Mouse (Mus musculus) embryonic facial prominence, embryonic 13.5 days (tissue): ENCODE data around the gene Lrfn3. TPM values are rescaled to one million over a fixed set of nuclear protein-coding genes. Genes with fewer than 3 reads are reported as not detected.

Experiments used
- ATAC-seq: fragments of 200-750 bp; cut with Nextera tagmentation; 2 replicates; pipeline ENCODE4 v1.8.0; 2017; ENCODE audit warnings: low read depth; ENCODE audit not compliant: insufficient number of reproducible peaks, insufficient read depth, low FRiP score, low TSS enrichment
- H3K27ac ChIP-seq: fragments of 300-500 bp; sonication (generic); 2 replicates; pipeline ENCODE4 v1.5.1; 2015; ENCODE audit warnings: moderate library complexity, mild to moderate bottlenecking, inconsistent platforms
- H3K27me3 ChIP-seq: fragments of 300-500 bp; sonication (generic); 2 replicates; pipeline ENCODE4 v1.6.1; 2015; ENCODE audit warnings: mild to moderate bottlenecking, inconsistent platforms
- H3K36me3 ChIP-seq: fragments of 300-500 bp; sonication (generic); 2 replicates; pipeline ENCODE4 v1.6.1; 2015; ENCODE audit warnings: mild to moderate bottlenecking, inconsistent platforms
- H3K4me1 ChIP-seq: fragments of 300-500 bp; sonication (generic); 2 replicates; pipeline ENCODE4 v1.6.1; 2015; ENCODE audit warnings: inconsistent platforms
- H3K4me2 ChIP-seq: fragments of 300-500 bp; sonication (generic); 2 replicates; pipeline ENCODE4 v1.6.1; 2015; ENCODE audit warnings: moderate library complexity, mild to moderate bottlenecking, inconsistent platforms
- H3K4me3 ChIP-seq: fragments of 300-500 bp; sonication (generic); 2 replicates; pipeline ENCODE4 v1.5.1; 2015; ENCODE audit warnings: mild to moderate bottlenecking, inconsistent platforms
- H3K9ac ChIP-seq: fragments of 300-500 bp; sonication (generic); 2 replicates; pipeline ENCODE4 v1.6.1; 2015; ENCODE audit warnings: mild to moderate bottlenecking, inconsistent platforms
- H3K9me3 ChIP-seq: fragments of 300-500 bp; sonication (generic); 2 replicates; pipeline ENCODE4 v1.6.1; 2016; ENCODE audit warnings: inconsistent platforms
- WGBS: fragments of 180-500 bp; shearing (Covaris S2); methylation state at CpG from one replicate; pipeline ENCODE4 v1.1.7; 2015; ENCODE audit warnings: mixed read lengths; 5-methylcytosine and 5-hydroxymethylcytosine counted together
- polyA plus RNA-seq: library from polyadenylated mRNA; unstranded; fragments of >200 nt; fragmentation: Nextera tagmentation; extraction: Ambion mirVana; gene quantifications from 2 replicates; pipeline ENCODE4 v1.2.1, GENCODE M21; 2015

Gene Lrfn3
- 5.8 and 7.5 TPM in 2 replicates for polyA plus RNA-seq

DNA sequence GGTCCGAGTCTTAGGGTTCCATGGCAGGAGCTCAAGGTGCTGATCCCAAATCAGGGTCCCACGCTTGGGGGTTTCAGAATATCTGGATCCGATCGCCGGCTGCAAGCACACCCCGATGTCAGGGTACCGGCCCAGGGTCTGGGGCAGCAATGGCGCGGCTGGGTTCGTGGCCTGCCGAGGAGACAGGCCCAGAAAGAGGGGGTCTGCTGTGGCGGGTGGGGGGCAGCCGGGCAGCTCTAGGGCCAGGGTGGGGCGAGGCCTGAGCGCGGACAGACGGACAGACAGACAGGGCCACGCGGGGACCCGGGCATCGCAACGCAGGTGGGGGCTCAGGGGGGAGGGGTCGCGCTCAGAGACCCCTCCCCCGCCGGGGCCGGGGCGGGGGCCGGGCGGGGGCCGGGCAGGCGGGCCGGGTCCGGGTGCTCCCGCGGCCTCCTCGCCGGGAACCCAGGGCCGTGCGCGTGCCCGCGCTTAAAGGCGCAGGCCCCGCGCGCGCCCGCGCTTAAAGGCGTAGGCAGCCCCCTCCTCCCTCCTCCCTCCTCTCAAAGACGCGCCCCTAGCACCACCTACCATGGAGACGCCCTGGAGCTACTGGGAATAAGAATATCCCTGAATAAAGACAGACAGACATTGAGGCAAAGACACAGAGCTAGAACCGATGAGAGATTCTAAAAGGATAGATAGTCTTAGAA, at the start of gene Lrfn3:
Lrfn3 (minus strand) TSS at position 121 of the 692 bp plus-strand sequence.
- Histone ChIP-seq H3K27me3 (peaks cover 18% of the 10 kb centered on the region), H3K27ac (peak within 1 kb of the TSS; percentile 16; the same call in 1 of the 2 replicates), H3K4me3 (peak within 1 kb of the TSS; percentile 70), H3K36me3 (peaks cover 17% of the 10 kb centered on the region), H3K9me3 (no peaks in the 10 kb centered on the region), H3K9ac (peak within 1 kb of the TSS; percentile 87), H3K4me1 (peaks cover 28% of the 10 kb centered on the region), H3K4me2 (peak within 1 kb of the TSS; percentile 84)
- no peak for ATAC-seq
- WGBS: 1% methylated on average over 37 of the region's 55 CpGs

DNA sequence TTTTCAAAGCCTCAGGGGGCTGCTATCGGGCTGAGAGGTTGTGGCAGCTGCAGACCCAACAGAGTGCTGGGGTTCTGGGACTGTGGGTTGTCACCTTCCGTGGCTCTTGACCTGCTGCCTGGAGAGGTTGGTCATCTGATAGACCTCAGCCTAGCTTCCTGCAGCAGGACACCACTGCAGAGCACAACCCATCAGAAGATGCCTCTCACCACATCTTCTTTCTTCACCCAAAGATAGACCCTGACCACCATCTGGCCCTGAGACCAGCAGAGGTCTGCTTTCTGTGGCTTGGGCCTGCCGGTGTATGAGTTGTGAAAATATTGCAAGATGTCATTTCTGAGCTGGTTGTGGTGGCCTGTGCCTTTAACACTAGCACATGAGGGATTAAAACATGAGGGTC, 48.5 kb upstream of the Lrfn3 start:
- no peak overlapping the region for H3K27ac ChIP-seq
- H3K4me2 ChIP-seq: no peak overlapping the region
- no peak overlapping the region for H3K9ac ChIP-seq
- no peak overlapping the region for H3K4me3 ChIP-seq
- WGBS: 77% methylated on average over 3 of the region's 3 CpGs
- 0 out of 2 replicates have a peak, but pooled peaks cover 6% of the 10 kb centered on the region for H3K27me3 ChIP-seq
- ATAC-seq: no peak
- no peaks in the 10 kb centered on the region for H3K4me1 ChIP-seq
- H3K36me3 ChIP-seq: no peaks in the 10 kb centered on the region
- peaks cover 6% of the 10 kb centered on the region; the same call in 1 of the 2 replicates for H3K9me3 ChIP-seq

DNA sequence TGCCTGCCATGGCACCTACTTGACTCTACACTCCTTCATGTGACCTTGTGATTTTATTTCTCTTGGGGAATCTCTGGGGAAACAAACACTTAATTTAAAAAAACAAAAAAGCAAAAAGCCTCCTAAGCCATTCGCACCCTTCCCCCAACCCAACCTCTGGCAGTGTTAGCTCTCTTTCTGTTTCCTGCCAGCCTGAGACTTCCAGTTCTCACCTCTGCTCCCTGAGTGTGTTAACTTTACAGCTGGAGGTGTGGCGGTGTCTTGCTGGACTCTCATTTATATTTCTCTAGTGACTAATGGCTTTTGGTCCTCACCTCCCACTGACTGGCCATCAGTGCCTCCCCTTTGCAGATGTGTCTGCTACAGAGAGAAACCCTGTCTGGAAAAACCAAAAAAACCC, 47.2 kb upstream of the Lrfn3 start:
- no peak overlapping the region for H3K4me3 ChIP-seq
- H3K9ac ChIP-seq: no peak overlapping the region
- H3K36me3 ChIP-seq: no peaks in the 10 kb centered on the region
- no peaks in the 10 kb centered on the region for H3K4me1 ChIP-seq
- no peak overlapping the region for H3K27ac ChIP-seq
- H3K9me3 ChIP-seq: peaks cover 6% of the 10 kb centered on the region; the same call in 1 of the 2 replicates
- 79% methylated on average over 2 of the region's 2 CpGs for WGBS
- 0 out of 2 replicates have a peak, but pooled peaks cover 6% of the 10 kb centered on the region for H3K27me3 ChIP-seq
- H3K4me2 ChIP-seq: no peak overlapping the region
- ATAC-seq: no peak

DNA sequence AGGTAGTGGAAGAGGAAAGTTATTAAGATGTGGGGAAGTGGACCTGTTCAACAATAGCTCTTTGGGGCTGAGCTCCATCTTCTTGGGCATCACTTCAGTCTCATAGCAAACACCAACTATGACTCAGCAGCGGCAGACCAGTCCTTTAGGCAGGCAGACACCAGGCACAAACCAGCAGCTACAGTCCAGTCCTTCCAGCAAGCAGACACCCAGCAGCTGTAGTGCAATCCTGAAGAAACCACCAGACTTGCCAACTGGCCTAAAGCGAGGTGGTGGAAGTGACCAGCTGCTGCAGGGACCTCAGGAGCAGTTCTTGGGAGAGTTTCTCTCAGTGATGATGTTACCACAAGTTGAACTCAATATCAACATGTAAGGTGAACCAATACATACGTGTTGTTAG, 46.1 kb upstream of the Lrfn3 start:
- no peaks in the 10 kb centered on the region for H3K4me1 ChIP-seq
- no peak overlapping the region for H3K4me3 ChIP-seq
- H3K27me3 ChIP-seq: 0 out of 2 replicates have a peak, but pooled peaks cover 6% of the 10 kb centered on the region
- H3K9me3 ChIP-seq: peaks cover 6% of the 10 kb centered on the region; the same call in 1 of the 2 replicates
- 84% methylated on average over 3 of the region's 3 CpGs for WGBS
- ATAC-seq: no peak
- H3K4me2 ChIP-seq: no peak overlapping the region
- no peak overlapping the region for H3K9ac ChIP-seq
- no peak overlapping the region for H3K27ac ChIP-seq
- no peaks in the 10 kb centered on the region for H3K36me3 ChIP-seq

DNA sequence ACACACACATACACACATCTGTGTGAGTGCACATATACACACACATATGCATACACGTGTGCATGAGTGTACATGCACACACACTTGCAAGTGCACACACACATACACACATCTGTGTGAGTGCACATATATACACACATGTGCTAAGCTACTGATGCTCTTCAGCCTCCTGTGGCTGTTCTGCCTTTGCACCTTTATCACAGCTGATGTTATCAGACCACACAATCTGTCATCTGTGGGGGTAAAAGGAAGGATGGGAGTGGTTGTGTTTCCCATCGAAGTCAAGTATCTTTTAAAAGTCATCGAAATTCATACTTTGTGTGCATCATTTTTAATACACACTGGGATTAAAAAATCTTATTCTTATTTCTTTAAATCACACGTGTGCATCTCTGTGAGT, 39.8 kb upstream of the Lrfn3 start:
- no peaks in the 10 kb centered on the region for H3K27me3 ChIP-seq
- no peak overlapping the region for H3K4me2 ChIP-seq
- H3K4me3 ChIP-seq: no peak overlapping the region
- no peak overlapping the region for H3K27ac ChIP-seq
- no peaks in the 10 kb centered on the region for H3K4me1 ChIP-seq
- WGBS: 69% methylated on average over 4 of the region's 4 CpGs
- no peaks in the 10 kb centered on the region for H3K36me3 ChIP-seq
- no peak for ATAC-seq
- peaks cover 6% of the 10 kb centered on the region; the same call in 1 of the 2 replicates for H3K9me3 ChIP-seq
- no peak overlapping the region for H3K9ac ChIP-seq

DNA sequence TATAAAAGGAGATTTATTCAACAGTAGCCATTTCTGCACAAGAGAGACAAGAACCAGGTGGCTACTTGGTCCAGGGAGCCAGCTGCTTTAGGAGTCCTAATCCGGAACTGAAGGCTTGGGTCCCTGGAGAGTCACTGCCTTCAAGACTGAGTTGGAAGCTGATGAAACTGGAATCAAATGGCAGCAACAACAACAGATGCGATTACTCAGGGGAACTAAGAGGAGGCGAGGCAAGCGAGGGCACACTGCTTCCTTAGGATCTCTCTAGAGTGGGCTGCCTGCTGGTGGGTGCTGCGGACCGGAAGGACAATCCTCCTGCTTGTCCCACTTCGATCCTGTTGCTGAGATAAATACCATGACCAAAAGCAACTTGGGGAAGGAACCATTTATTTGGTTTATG, 37.1 kb upstream of the Lrfn3 start:
- Histone ChIP-seq H3K27me3 (no peaks in the 10 kb centered on the region), H3K4me2 (no peak overlapping the region), H3K4me3 (no peak overlapping the region), H3K9ac (no peak overlapping the region), H3K9me3 (no peaks in the 10 kb centered on the region), H3K27ac (no peak overlapping the region), H3K36me3 (no peaks in the 10 kb centered on the region), H3K4me1 (no peaks in the 10 kb centered on the region)
- WGBS: 41% methylated on average over 7 of the region's 7 CpGs
- no peak for ATAC-seq

DNA sequence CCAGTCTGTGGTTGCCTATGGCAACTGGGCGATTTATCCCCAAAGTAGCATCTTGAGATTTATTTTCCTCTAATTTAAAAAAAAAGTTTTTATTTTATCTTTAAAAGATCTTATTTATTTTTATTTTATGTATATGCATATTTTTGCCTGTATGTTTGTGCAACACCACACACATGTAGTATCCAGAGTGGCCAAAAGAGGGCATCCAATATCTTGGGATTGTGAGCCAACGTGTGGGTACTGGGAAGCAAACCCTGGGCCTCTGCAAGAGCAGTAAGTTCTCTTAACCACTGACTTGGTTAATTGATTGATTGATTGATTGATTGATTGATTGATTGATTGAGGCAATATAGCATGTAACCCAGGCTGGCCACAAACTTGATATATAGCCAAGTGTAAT, 32.3 kb upstream of the Lrfn3 start:
- no peak overlapping the region for H3K4me3 ChIP-seq
- H3K27ac ChIP-seq: no peak overlapping the region
- no peaks in the 10 kb centered on the region for H3K4me1 ChIP-seq
- no peak overlapping the region for H3K4me2 ChIP-seq
- H3K9ac ChIP-seq: no peak overlapping the region
- no peak for ATAC-seq
- H3K27me3 ChIP-seq: no peaks in the 10 kb centered on the region
- 53% methylated on average over 2 of the region's 2 CpGs for WGBS
- no peaks in the 10 kb centered on the region for H3K9me3 ChIP-seq
- no peaks in the 10 kb centered on the region for H3K36me3 ChIP-seq

DNA sequence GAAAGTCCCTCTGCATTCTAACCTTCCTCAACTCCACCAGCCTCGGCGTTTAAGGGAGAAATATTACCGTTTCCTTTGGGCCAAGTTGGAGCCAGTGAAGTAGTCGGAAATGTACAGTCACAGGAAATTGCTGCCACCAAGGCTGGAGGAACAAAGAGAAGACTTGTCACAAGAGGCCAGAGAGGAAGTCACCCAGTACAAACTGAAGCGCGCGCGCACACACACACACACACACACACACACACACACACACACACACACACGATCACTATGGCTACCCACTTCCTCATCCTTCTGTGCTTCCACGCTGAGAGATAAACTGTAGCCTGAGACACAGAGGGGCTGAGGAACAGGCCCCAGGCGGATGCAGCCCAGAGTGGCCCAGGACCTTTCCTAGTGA, 31.8 kb upstream of the Lrfn3 start:
- whole genome bisulfite sequencing: 33% methylated on average over 11 of the region's 11 CpGs
- 0 out of 2 replicates have a peak overlapping the region, but pooled peaks have one; percentile 29 for H3K27ac ChIP-seq
- no peaks in the 10 kb centered on the region for H3K27me3 ChIP-seq
- H3K4me1 ChIP-seq: no peaks in the 10 kb centered on the region
- H3K4me2 ChIP-seq: no peak overlapping the region
- no peaks in the 10 kb centered on the region for H3K9me3 ChIP-seq
- no peak for ATAC-seq
- no peaks in the 10 kb centered on the region for H3K36me3 ChIP-seq
- H3K9ac ChIP-seq: no peak overlapping the region
- H3K4me3 ChIP-seq: no peak overlapping the region

DNA sequence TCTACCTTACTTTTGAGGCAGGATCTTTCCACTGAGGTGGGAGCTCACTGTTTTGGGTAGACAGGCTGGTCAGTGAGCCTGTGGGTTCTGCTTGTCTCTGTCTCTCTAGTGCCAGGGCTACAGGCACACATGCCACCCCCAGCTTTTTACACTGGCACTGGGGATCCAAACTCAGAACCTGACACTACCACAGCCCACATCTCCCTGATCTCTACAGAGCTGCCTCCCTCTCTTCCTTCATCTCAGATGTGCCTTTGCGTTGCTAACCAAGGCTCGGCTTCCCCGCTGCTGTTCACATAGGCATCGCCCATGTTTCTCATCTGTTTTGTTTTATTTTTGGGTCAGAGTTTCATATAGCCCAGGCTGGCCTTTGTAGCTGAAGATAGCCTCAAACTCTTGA, 31.1 kb upstream of the Lrfn3 start:
- 77% methylated on average over 4 of the region's 4 CpGs for WGBS
- no peaks in the 10 kb centered on the region for H3K27me3 ChIP-seq
- no peak overlapping the region for H3K4me3 ChIP-seq
- H3K9ac ChIP-seq: no peak overlapping the region
- H3K4me2 ChIP-seq: no peak overlapping the region
- no peak for ATAC-seq
- no peaks in the 10 kb centered on the region for H3K9me3 ChIP-seq
- no peaks in the 10 kb centered on the region for H3K36me3 ChIP-seq
- peak overlapping the region; percentile 29; the same call in 1 of the 2 replicates for H3K27ac ChIP-seq
- H3K4me1 ChIP-seq: no peaks in the 10 kb centered on the region

DNA sequence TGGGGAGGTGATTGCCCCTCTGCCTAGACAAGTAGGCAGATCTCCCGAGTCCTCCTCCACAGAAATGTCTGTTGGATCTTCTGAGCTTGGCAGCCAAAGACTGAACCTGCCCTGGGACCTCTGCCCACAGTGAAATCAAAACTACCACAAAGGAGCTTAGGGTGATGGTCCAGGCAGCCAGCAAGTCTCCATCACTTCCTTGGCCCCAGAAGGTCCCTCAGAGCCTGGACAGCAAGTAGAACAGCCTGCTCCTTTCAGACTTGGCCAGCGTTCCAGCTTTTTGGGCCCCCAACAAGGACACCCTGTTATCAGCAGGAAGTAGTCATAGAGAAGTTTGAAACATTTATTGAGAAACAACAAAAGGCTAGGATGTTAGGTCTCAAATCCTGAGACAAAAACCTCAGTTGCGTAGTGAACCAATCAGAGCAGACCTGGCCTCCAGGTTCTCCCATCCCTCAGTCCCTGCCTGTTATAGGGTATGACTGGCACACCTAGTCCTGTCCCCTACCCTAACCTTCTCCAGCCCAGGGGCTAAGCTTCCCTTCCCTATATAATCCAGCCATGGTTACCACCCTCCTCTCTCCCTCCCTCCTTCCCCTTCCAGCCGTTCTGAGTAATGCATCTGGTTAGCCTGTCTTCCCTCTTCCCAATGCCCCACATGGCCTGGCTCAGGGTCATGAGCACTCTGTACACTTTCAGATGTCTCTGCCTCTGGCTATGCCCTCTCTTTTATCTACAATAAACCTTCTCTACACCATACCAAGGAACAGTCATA, 30.4 kb upstream of the Lrfn3 start:
- H3K4me2 ChIP-seq: no peak overlapping the region
- no peaks in the 10 kb centered on the region for H3K36me3 ChIP-seq
- H3K4me3 ChIP-seq: no peak overlapping the region
- H3K9me3 ChIP-seq: no peaks in the 10 kb centered on the region
- ATAC-seq: no peak
- no peaks in the 10 kb centered on the region for H3K27me3 ChIP-seq
- no peak overlapping the region for H3K9ac ChIP-seq
- WGBS: 68% methylated on average over 4 of the region's 4 CpGs
- H3K27ac ChIP-seq: no peak overlapping the region
- no peaks in the 10 kb centered on the region for H3K4me1 ChIP-seq

DNA sequence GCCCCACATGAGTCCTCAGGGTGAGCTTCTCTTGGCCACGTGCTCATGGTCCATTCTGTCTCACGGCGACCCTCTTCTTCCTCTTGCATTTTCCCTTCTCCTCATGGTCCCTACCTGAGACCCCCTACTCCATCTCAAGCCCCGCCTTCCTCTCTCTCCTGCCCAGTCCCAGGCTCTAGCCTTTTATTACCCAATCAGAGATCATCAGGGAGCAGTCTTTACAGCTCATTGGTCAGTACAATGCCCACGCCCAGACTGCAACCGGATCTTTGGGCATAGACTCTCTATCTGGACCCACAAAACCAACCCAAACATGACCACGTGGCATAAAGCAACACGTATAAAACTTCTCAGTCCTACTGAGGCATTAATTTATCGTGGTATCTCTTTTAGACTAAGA, 21.5 kb upstream of the Lrfn3 start:
- Histone ChIP-seq H3K9me3 (no peaks in the 10 kb centered on the region), H3K36me3 (no peaks in the 10 kb centered on the region), H3K4me1 (no peaks in the 10 kb centered on the region), H3K4me3 (no peak overlapping the region), H3K27me3 (no peaks in the 10 kb centered on the region), H3K4me2 (no peak overlapping the region), H3K9ac (no peak overlapping the region), H3K27ac (no peak overlapping the region)
- no peak for ATAC-seq
- 79% methylated on average over 9 of the region's 9 CpGs for WGBS

DNA sequence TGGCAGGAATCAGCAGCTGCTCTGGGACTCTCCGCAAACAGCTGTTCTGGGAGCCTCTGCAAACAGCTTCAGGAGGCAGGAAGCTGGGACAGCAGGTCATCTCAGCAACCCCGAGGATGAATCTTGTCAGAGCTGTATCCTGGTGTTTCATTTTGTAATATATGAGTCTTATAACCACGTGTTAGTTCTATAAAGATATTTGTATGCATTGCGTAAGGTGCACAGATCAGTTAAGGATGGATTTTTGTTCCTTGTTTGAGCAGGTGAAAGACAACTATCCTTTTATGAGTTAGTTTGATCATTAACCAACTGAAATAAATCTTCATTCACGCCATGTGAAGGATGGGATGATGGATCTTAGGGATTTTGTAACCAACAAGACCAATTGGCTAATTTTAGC, 17.5 kb upstream of the Lrfn3 start:
- H3K36me3 ChIP-seq: no peaks in the 10 kb centered on the region
- ATAC-seq: no peak
- H3K9ac ChIP-seq: no peak overlapping the region
- H3K9me3 ChIP-seq: no peaks in the 10 kb centered on the region
- H3K27me3 ChIP-seq: no peaks in the 10 kb centered on the region
- H3K4me3 ChIP-seq: no peak overlapping the region
- WGBS: 63% methylated on average over 5 of the region's 5 CpGs
- no peak overlapping the region for H3K4me2 ChIP-seq
- no peaks in the 10 kb centered on the region for H3K4me1 ChIP-seq
- H3K27ac ChIP-seq: no peak overlapping the region
